Mouse (Mus musculus) central nervous system, embryonic 14 days (tissue): ENCODE results near the gene Zfp654. TPM values are rescaled to one million over a fixed set of nuclear protein-coding genes. Genes with fewer than 3 reads are reported as not detected.

Experiments
- polyA plus RNA-seq: library from polyadenylated mRNA; depleted of rRNA; stranded (reverse); fragments of >200 nt; gene quantifications from 2 replicates; pipeline ENCODE4 v1.2.3, GENCODE M21; 2012; rRNA removed

The Zfp654 gene
- polyA plus RNA-seq = 7.2 and 7.8 TPM in 2 replicates

DNA sequence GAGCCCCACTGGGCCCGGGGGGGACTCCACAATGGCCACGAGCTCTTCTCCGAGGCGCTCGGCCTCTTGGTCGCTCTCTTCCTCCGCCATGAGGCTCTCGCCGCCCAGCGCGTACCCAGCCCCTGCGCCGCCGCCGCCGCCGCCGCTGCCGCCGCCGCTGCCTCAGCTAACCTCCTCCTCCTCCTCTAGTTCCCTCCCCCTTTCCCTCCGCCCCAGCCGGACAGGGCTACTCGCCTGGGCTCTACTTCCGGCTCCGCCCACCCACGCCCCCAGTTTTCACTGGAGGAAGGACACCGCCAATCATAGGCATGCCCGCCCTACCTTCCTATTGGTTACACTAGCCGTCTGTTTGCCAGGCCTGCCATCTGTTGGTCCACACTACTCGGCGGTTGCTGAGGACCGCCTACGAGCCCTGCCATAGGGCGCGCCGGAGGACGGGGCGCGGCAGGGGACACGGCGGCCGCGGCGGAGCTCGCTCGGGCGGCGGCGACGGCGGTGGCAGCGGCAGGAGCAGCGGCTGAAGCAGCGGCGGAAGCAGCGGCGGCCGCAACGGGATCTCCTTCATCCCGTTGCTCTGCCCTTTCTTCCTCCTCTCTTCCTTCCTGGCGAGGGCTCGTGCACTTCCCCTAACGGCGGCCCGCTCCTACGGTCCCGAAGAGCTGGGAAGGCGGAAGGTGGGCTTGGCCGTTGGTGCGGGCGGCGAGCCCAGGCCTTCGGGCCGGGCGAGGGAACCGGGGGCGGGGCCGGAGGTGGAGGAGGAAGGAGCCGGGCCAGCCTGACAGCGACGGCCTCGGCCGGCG lies at the start of gene Zfp654, which contains the start of gene Cggbp1:
Zfp654 (minus strand) TSS at position 90 of the 800 bp plus-strand sequence.
Cggbp1 (plus strand) TSS at position 434 of the 800 bp plus-strand sequence.

DNA sequence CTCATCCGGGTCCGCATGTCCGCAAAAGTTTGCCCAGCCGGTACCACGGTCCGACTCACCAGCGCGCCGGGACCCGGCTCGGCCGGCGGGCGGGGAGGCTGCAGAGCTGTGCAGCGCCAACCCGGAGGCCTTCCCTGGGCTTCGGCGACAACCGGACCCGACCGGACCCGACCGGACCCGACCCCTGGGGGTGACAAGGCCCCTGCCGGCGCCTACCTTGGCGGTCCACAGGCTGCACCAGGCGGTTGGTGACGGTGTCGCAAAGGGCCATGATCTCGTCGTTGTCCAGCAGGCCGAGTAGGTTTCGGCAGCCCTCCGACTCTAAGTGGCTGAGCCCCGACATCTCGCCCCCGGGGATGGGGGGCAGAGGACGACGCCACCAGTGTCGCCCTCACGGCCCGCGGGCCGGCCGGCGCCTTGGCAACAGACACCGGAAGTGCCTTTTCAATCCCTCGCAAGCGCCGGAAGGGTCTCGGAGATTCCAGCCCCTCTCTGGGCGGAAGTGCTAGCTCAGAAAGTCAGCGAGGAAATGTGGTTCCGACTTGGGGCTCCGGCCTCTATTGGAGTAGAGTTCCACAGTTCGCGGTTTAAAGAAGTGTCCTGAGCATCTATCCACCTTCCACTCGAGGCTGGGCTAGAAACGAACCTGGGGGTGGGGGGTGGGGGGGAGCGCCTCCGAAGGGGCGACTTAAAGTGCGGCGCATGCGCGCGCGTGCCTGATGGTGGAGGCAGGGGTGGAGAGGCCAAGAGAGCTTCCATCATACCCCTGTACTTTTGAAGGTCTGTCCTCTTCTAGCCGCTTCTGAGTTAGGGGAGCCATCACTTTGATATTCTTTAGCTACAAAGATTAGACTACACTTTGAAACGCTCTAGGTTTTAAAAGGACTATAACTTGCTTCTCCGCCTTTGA lies 80.7 kb downstream of the Zfp654 start, which contains the start of gene 4930453N24Rik:
4930453N24Rik (minus strand) TSS at position 641 of the 910 bp plus-strand sequence.

Other genes with a start within 250 kb of the Zfp654 start
- gene Csnka2ip, start 249.2 kb downstream of the Zfp654 start, polyA plus RNA-seq = 0.02 TPM in 1 of 2 replicates, not detected in the other
- 18.5 and 20.4 TPM in 2 replicates for gene 4930453N24Rik, start 80.5 kb downstream of the Zfp654 start, polyA plus RNA-seq
- 41.8 and 46.2 TPM in 2 replicates for gene Cggbp1, start 344 bp upstream of the Zfp654 start, polyA plus RNA-seq